Mouse (Mus musculus): Measurements from ENCODE around the gene Spryd4. TPM values are rescaled to one million over a fixed set of nuclear protein-coding genes. Genes with fewer than 3 reads are reported as not detected.

Gene Spryd4
- polyA plus RNA-seq, 1 experiment from 2014 or later, result 46.1 TPM

Other genes starting within 250 kb of the Spryd4 start
- not detected in 2 replicates for gene Hsd17b6, start 204.2 kb downstream of the Spryd4 start, polyA plus RNA-seq (2015; fragmentation: Nextera tagmentation; extraction: Ambion mirVana)
- 45.8 and 50.8 TPM in 2 replicates for gene Prim1, start 196.6 kb downstream of the Spryd4 start, polyA plus RNA-seq (2015; fragmentation: Nextera tagmentation; extraction: Ambion mirVana)
- gene Naca, start 176.2 kb downstream of the Spryd4 start, polyA plus RNA-seq (2015; fragmentation: Nextera tagmentation; extraction: Ambion mirVana), result 419 and 441 TPM in 2 replicates
- gene Ptges3, start 152.9 kb downstream of the Spryd4 start, polyA plus RNA-seq (2015; fragmentation: Nextera tagmentation; extraction: Ambion mirVana), result 263 and 278 TPM in 2 replicates
- 6,748 and 7,106 TPM in 2 replicates for gene Atp5b, start 128.5 kb downstream of the Spryd4 start, polyA plus RNA-seq (2015; fragmentation: Nextera tagmentation; extraction: Ambion mirVana)
- 6.6 and 8.5 TPM in 2 replicates for gene Baz2a, start 120.2 kb downstream of the Spryd4 start, polyA plus RNA-seq (2015; fragmentation: Nextera tagmentation; extraction: Ambion mirVana)
- gene Rbms2, start 31.5 kb downstream of the Spryd4 start, polyA plus RNA-seq (2015; fragmentation: Nextera tagmentation; extraction: Ambion mirVana), result 35.8 and 37.7 TPM in 2 replicates
- 0.88 and 1.0 TPM in 2 replicates for gene Gls2, start 17.4 kb downstream of the Spryd4 start, polyA plus RNA-seq (2015; fragmentation: Nextera tagmentation; extraction: Ambion mirVana)
- gene Mip, start 14.0 kb upstream of the Spryd4 start, polyA plus RNA-seq (2015; fragmentation: Nextera tagmentation; extraction: Ambion mirVana), result not detected in 2 replicates
- gene Timeless, start 20.3 kb upstream of the Spryd4 start, polyA plus RNA-seq (2015; fragmentation: Nextera tagmentation; extraction: Ambion mirVana), result 29.6 and 30.4 TPM in 2 replicates
- gene Apon, start 42.3 kb upstream of the Spryd4 start, polyA plus RNA-seq (2015; fragmentation: Nextera tagmentation; extraction: Ambion mirVana), result 0.17 TPM in 1 of 2 replicates, not detected in the other
- gene Apof, start 56.9 kb upstream of the Spryd4 start, polyA plus RNA-seq (2015; fragmentation: Nextera tagmentation; extraction: Ambion mirVana), result 0.15 and 0.26 TPM in 2 replicates
- 11.3 and 11.8 TPM in 2 replicates for gene Stat2, start 58.8 kb upstream of the Spryd4 start, polyA plus RNA-seq (2015; fragmentation: Nextera tagmentation; extraction: Ambion mirVana)
- gene Il23a, start 86.9 kb upstream of the Spryd4 start, polyA plus RNA-seq (2015; fragmentation: Nextera tagmentation; extraction: Ambion mirVana), result 4.3 and 6.0 TPM in 2 replicates
- 26.1 and 28.1 TPM in 2 replicates for gene Pan2, start 91.5 kb upstream of the Spryd4 start, polyA plus RNA-seq (2015; fragmentation: Nextera tagmentation; extraction: Ambion mirVana)
- gene Cnpy2, start 110.7 kb upstream of the Spryd4 start, polyA plus RNA-seq (2015; fragmentation: Nextera tagmentation; extraction: Ambion mirVana), result 184 and 195 TPM in 2 replicates
- gene Cs, start 125.9 kb upstream of the Spryd4 start, polyA plus RNA-seq (2015; fragmentation: Nextera tagmentation; extraction: Ambion mirVana), result 567 and 572 TPM in 2 replicates
- 13.4 and 19.4 TPM in 2 replicates for gene Coq10a, start 157.2 kb upstream of the Spryd4 start, polyA plus RNA-seq (2015; fragmentation: Nextera tagmentation; extraction: Ambion mirVana)
- 8.1 and 8.5 TPM in 2 replicates for gene Ankrd52, start 165.3 kb upstream of the Spryd4 start, polyA plus RNA-seq (2015; fragmentation: Nextera tagmentation; extraction: Ambion mirVana)
- gene Slc39a5, start 189.4 kb upstream of the Spryd4 start, polyA plus RNA-seq (2015; fragmentation: Nextera tagmentation; extraction: Ambion mirVana), result 0.41 TPM in 1 of 2 replicates, not detected in the other
- 55.9 and 60.4 TPM in 2 replicates for gene Nabp2, start 199.7 kb upstream of the Spryd4 start, polyA plus RNA-seq (2015; fragmentation: Nextera tagmentation; extraction: Ambion mirVana)
- 29.9 and 31.7 TPM in 2 replicates for gene Rnf41, start 199.8 kb upstream of the Spryd4 start, polyA plus RNA-seq (2015; fragmentation: Nextera tagmentation; extraction: Ambion mirVana)
- gene Smarcc2, start 247.4 kb upstream of the Spryd4 start, polyA plus RNA-seq (2015; fragmentation: Nextera tagmentation; extraction: Ambion mirVana), result 54.9 and 57.5 TPM in 2 replicates

All from heart, embryonic 16.5 days (tissue).